Mouse (Mus musculus): ENCODE measurements around the gene Eef1akmt1.

GRCm38 (mm10) chr14:57524671-57525387 is 46.6 kb downstream of the Eef1akmt1 start, which contains the start of gene Il17d:
- no peak for TF ChIP-seq POLR2A (IDR thresholded peaks at IDR 0.05; ENCODE audit: borderline replicate concordance, low read depth, low read length)
- TF ChIP-seq CTCF (IDR thresholded peaks at IDR 0.05; ENCODE audit: low read depth, low read length) = no peak

All from bone marrow macrophage, adult 2 months (primary cell).